Mouse (Mus musculus): ENCODE measurements around the gene Gm10985. TPM values are rescaled to one million over a fixed set of nuclear protein-coding genes. Genes with fewer than 3 reads are reported as not detected.

The Gm10985 gene
- total RNA-seq (2021): not detected
- long read RNA-seq, experiment 1: 0 reads
- long read RNA-seq, experiment 2: 0 reads

GRCm38 (mm10) chr3:53844786-53845185, at the start of gene Gm10985:
Gm10985 (plus strand) TSS chr3:53845086.
- no peak for DNase-seq (ENCODE audit: low spot score in 2 of 2)

- no peak for DNase-seq (ENCODE audit: low spot score in 2 of 2)
Observed at GRCm38 (mm10) chr3:53796933-53797332, 48.0 kb upstream of the Gm10985 start.

- no peak for DNase-seq (ENCODE audit: low spot score in 2 of 2)
Observed at GRCm38 (mm10) chr3:53799671-53800070, 45.2 kb upstream of the Gm10985 start.

GRCm38 (mm10) chr3:53813421-53813977, 31.4 kb upstream of the Gm10985 start:
- DNase-seq (ENCODE audit: low spot score in 2 of 2): no peak

- DNase-seq (ENCODE audit: low spot score in 2 of 2): no peak
Observed at GRCm38 (mm10) chr3:53834238-53834637, 10.6 kb upstream of the Gm10985 start.

GRCm38 (mm10) chr3:53846206-53846928, 1.5 kb downstream of the Gm10985 start:
- DNase-seq (ENCODE audit: low spot score in 2 of 2): no peak

- DNase-seq (ENCODE audit: low spot score in 2 of 2): no peak
Observed at GRCm38 (mm10) chr3:53847726-53848125, 2.8 kb downstream of the Gm10985 start.

GRCm38 (mm10) chr3:53848262-53848661, 3.4 kb downstream of the Gm10985 start:
- DNase-seq (ENCODE audit: low spot score in 2 of 2): no peak

- DNase-seq (ENCODE audit: low spot score in 2 of 2): no peak
Observed at GRCm38 (mm10) chr3:53854261-53854660, 9.4 kb downstream of the Gm10985 start.

- no peak for DNase-seq (ENCODE audit: low spot score in 2 of 2)
Observed at GRCm38 (mm10) chr3:53854831-53855230, 9.9 kb downstream of the Gm10985 start.

- DNase-seq (ENCODE audit: low spot score in 2 of 2): peak; percentile 80 to 83
Observed at GRCm38 (mm10) chr3:53863383-53864220, 18.7 kb downstream of the Gm10985 start, which contains the start of gene Ufm1. Ufm1 (minus strand) TSS chr3:53863830.

- no peak for DNase-seq (ENCODE audit: low spot score in 2 of 2)
Observed at GRCm38 (mm10) chr3:53868212-53868611, 23.3 kb downstream of the Gm10985 start.

GRCm38 (mm10) chr3:53869263-53869662, 24.4 kb downstream of the Gm10985 start:
- no peak for DNase-seq (ENCODE audit: low spot score in 2 of 2)

- DNase-seq (ENCODE audit: low spot score in 2 of 2): no peak
Observed at GRCm38 (mm10) chr3:53870482-53870881, 25.6 kb downstream of the Gm10985 start.

GRCm38 (mm10) chr3:53871596-53871995, 26.7 kb downstream of the Gm10985 start:
- no peak for DNase-seq (ENCODE audit: low spot score in 2 of 2)

GRCm38 (mm10) chr3:53890619-53891540, 46.0 kb downstream of the Gm10985 start:
- DNase-seq (ENCODE audit: low spot score in 2 of 2): no peak
